Mouse (Mus musculus): ENCODE measurements around the gene Prrg3. TPM values are rescaled to one million over a fixed set of nuclear protein-coding genes. Genes with fewer than 3 reads are reported as not detected.

Prrg3 gene
- polyA plus RNA-seq, 1 experiment from 2014 or later: 2.2 TPM

- no peak overlapping the region for H3K4me3 ChIP-seq (ENCODE audit: low read depth, low read length)
- no peak overlapping the region for H3K4me2 ChIP-seq (replicated peaks; ENCODE audit: low read depth)
- H3K36me3 ChIP-seq (ENCODE audit: control insufficient read depth, insufficient read depth, low read length): no peaks in the 10 kb centered on the region
- H3K4me1 ChIP-seq (replicated peaks; ENCODE audit: control insufficient read depth, insufficient read depth): no peaks in the 10 kb centered on the region
- no peak for TF ChIP-seq EP300 (optimal IDR thresholded peaks at IDR 0.05)
- TF ChIP-seq CTCF (IDR thresholded peaks at IDR 0.05; ENCODE audit: low read depth): no peak
- no peaks in the 10 kb centered on the region for H3K9me3 ChIP-seq (ENCODE audit: control insufficient read depth, low read length)
- H3K9ac ChIP-seq (ENCODE audit: low read length): no peak overlapping the region
- H3K27me3 ChIP-seq (ENCODE audit: control insufficient read depth, insufficient read depth, low read length): no peaks in the 10 kb centered on the region
- DNase-seq (ENCODE audit: low spot score) (no peak), ATAC-seq (ENCODE audit: low FRiP score, low TSS enrichment) (no peak)
- H3K27ac ChIP-seq (replicated peaks): no peak overlapping the region
- 50% methylated on average over 2 of the region's 2 CpGs for whole genome bisulfite sequencing
These were observed 20.8 kb downstream of the Prrg3 start for GRCm38 (mm10) chrX:71983205-71983604.

GRCm38 (mm10) chrX:71983775-71984174 lies 21.4 kb downstream of the Prrg3 start:
- 80% methylated on average over 1 of the region's 1 CpGs for WGBS
- Histone ChIP-seq H3K4me3 (ENCODE audit: low read depth, low read length) (no peak overlapping the region), H3K27ac (replicated peaks) (no peak overlapping the region), H3K27me3 (ENCODE audit: control insufficient read depth, insufficient read depth, low read length) (no peaks in the 10 kb centered on the region), H3K36me3 (ENCODE audit: control insufficient read depth, insufficient read depth, low read length) (no peaks in the 10 kb centered on the region), H3K4me2 (replicated peaks; ENCODE audit: low read depth) (no peak overlapping the region), H3K9ac (ENCODE audit: low read length) (no peak overlapping the region), H3K9me3 (ENCODE audit: control insufficient read depth, low read length) (no peaks in the 10 kb centered on the region), H3K4me1 (replicated peaks; ENCODE audit: control insufficient read depth, insufficient read depth) (no peaks in the 10 kb centered on the region)
- no peak for TF ChIP-seq EP300 (optimal IDR thresholded peaks at IDR 0.05)
- peak; percentile 61 for TF ChIP-seq CTCF (IDR thresholded peaks at IDR 0.05; ENCODE audit: low read depth)
- DNase-seq (ENCODE audit: low spot score) (peak; percentile 15), ATAC-seq (ENCODE audit: low FRiP score, low TSS enrichment) (no peak)

- Histone ChIP-seq H3K9ac (ENCODE audit: low read length) (no peak within 1 kb of the TSS), H3K4me3 (ENCODE audit: low read depth, low read length) (no peak within 1 kb of the TSS), H3K4me1 (replicated peaks; ENCODE audit: control insufficient read depth, insufficient read depth) (no peaks in the 10 kb centered on the region), H3K27ac (replicated peaks) (no peak within 1 kb of the TSS), H3K4me2 (replicated peaks; ENCODE audit: low read depth) (no peak within 1 kb of the TSS), H3K36me3 (ENCODE audit: control insufficient read depth, insufficient read depth, low read length) (no peaks in the 10 kb centered on the region), H3K27me3 (ENCODE audit: control insufficient read depth, insufficient read depth, low read length) (no peaks in the 10 kb centered on the region), H3K9me3 (ENCODE audit: control insufficient read depth, low read length) (no peaks in the 10 kb centered on the region)
- no peak for TF ChIP-seq CTCF (IDR thresholded peaks at IDR 0.05; ENCODE audit: low read depth)
- TF ChIP-seq EP300 (optimal IDR thresholded peaks at IDR 0.05): no peak
- ATAC-seq (ENCODE audit: low FRiP score, low TSS enrichment): no peak
- DNase-seq (ENCODE audit: low spot score): no peak
- WGBS: 82% methylated on average over 3 of the region's 3 CpGs
These were observed 29.1 kb downstream of the Prrg3 start, which contains the start of gene Cnga2 for GRCm38 (mm10) chrX:71991549-71991948. TSS of gene Cnga2 (plus strand) at chrX:71991849.

- Histone ChIP-seq H3K9ac (ENCODE audit: low read length) (no peak overlapping the region), H3K4me3 (ENCODE audit: low read depth, low read length) (no peak overlapping the region), H3K27ac (replicated peaks) (no peak overlapping the region), H3K4me1 (replicated peaks; ENCODE audit: control insufficient read depth, insufficient read depth) (no peaks in the 10 kb centered on the region), H3K27me3 (ENCODE audit: control insufficient read depth, insufficient read depth, low read length) (no peaks in the 10 kb centered on the region), H3K9me3 (ENCODE audit: control insufficient read depth, low read length) (no peaks in the 10 kb centered on the region), H3K36me3 (ENCODE audit: control insufficient read depth, insufficient read depth, low read length) (no peaks in the 10 kb centered on the region), H3K4me2 (replicated peaks; ENCODE audit: low read depth) (no peak overlapping the region)
- WGBS: 32% methylated on average over 1 of the region's 1 CpGs
- DNase-seq (ENCODE audit: low spot score) (no peak), ATAC-seq (ENCODE audit: low FRiP score, low TSS enrichment) (no peak)
- TF ChIP-seq EP300 (optimal IDR thresholded peaks at IDR 0.05) (no peak), CTCF (IDR thresholded peaks at IDR 0.05; ENCODE audit: low read depth) (no peak)
These were observed 33.5 kb downstream of the Prrg3 start for GRCm38 (mm10) chrX:71995972-71996371.

- ATAC-seq (ENCODE audit: low FRiP score, low TSS enrichment) (no peak), DNase-seq (ENCODE audit: low spot score) (no peak)
- Histone ChIP-seq H3K36me3 (ENCODE audit: control insufficient read depth, insufficient read depth, low read length) (no peaks in the 10 kb centered on the region), H3K9ac (ENCODE audit: low read length) (no peak overlapping the region), H3K4me1 (replicated peaks; ENCODE audit: control insufficient read depth, insufficient read depth) (no peaks in the 10 kb centered on the region), H3K4me3 (ENCODE audit: low read depth, low read length) (no peak overlapping the region), H3K27ac (replicated peaks) (no peak overlapping the region), H3K27me3 (ENCODE audit: control insufficient read depth, insufficient read depth, low read length) (no peaks in the 10 kb centered on the region), H3K4me2 (replicated peaks; ENCODE audit: low read depth) (no peak overlapping the region), H3K9me3 (ENCODE audit: control insufficient read depth, low read length) (no peaks in the 10 kb centered on the region)
- TF ChIP-seq CTCF (IDR thresholded peaks at IDR 0.05; ENCODE audit: low read depth): no peak
- no peak for TF ChIP-seq EP300 (optimal IDR thresholded peaks at IDR 0.05)
These were observed 47.5 kb downstream of the Prrg3 start for GRCm38 (mm10) chrX:72009930-72010329.

- WGBS: 55% methylated on average over 9 of the region's 9 CpGs
- ATAC-seq (ENCODE audit: low FRiP score, low TSS enrichment): no peak
- no peaks in the 10 kb centered on the region for H3K9me3 ChIP-seq (ENCODE audit: control insufficient read depth, low read length)
These were observed 49.8 kb downstream of the Prrg3 start for GRCm38 (mm10) chrX:72012236-72012635.

More at GRCm38 (mm10) chrX:72012236-72012635, 49.8 kb downstream of the Prrg3 start:
- H3K36me3 ChIP-seq (ENCODE audit: control insufficient read depth, insufficient read depth, low read length): no peaks in the 10 kb centered on the region
- no peak for TF ChIP-seq EP300 (optimal IDR thresholded peaks at IDR 0.05)
- no peak for TF ChIP-seq CTCF (IDR thresholded peaks at IDR 0.05; ENCODE audit: low read depth)
- H3K4me2 ChIP-seq (replicated peaks; ENCODE audit: low read depth): no peak overlapping the region
- no peaks in the 10 kb centered on the region for H3K4me1 ChIP-seq (replicated peaks; ENCODE audit: control insufficient read depth, insufficient read depth)
- DNase-seq (ENCODE audit: low spot score): peak; percentile 11
- no peaks in the 10 kb centered on the region for H3K27me3 ChIP-seq (ENCODE audit: control insufficient read depth, insufficient read depth, low read length)
- H3K9ac ChIP-seq (ENCODE audit: low read length): no peak overlapping the region
- H3K27ac ChIP-seq (replicated peaks): no peak overlapping the region
- no peak overlapping the region for H3K4me3 ChIP-seq (ENCODE audit: low read depth, low read length)

Measured in stomach, postnatal 0 days (tissue).